Mouse (Mus musculus) brown adipose tissue, adult 24 weeks (tissue): ENCODE measurements around the gene Kctd6. TPM values are rescaled to one million over a fixed set of nuclear protein-coding genes. Genes with fewer than 3 reads are reported as not detected.
"Not testable (repeated sequence)": the region's sequence is repeated elsewhere in the genome, so short reads cannot be mapped to it uniquely, and the experiment has no call there.

Experiments used
- H3K27ac ChIP-seq: fragments of 200-500 bp; replicated peaks from 2 replicates; pipeline ENCODE4 v1.5.1; 2012; ENCODE audit warnings: low read depth, mild to moderate bottlenecking, low read length
- H3K4me1 ChIP-seq: fragments of 200-500 bp; 2 replicates; pipeline ENCODE4 v1.6.1; 2012; ENCODE audit warnings: low read length, mixed read lengths; ENCODE audit not compliant: control insufficient read depth, insufficient read depth, insufficient read length
- H3K4me3 ChIP-seq: fragments of 200-500 bp; 2 replicates; pipeline ENCODE4 v1.5.1; 2012; ENCODE audit warnings: low read depth, mild to moderate bottlenecking, low read length, moderate library complexity; ENCODE audit not compliant: insufficient read depth
- polyA plus RNA-seq: library from polyadenylated mRNA; stranded (reverse); fragments of >200 nt; gene quantifications from 2 replicates; pipeline ENCODE4 v1.2.4, GENCODE M21; 2012; ENCODE audit not compliant: missing spikeins, insufficient read depth, insufficient read length

Kctd6 gene
- polyA plus RNA-seq, 1 experiment: 20.1 TPM

DNA sequence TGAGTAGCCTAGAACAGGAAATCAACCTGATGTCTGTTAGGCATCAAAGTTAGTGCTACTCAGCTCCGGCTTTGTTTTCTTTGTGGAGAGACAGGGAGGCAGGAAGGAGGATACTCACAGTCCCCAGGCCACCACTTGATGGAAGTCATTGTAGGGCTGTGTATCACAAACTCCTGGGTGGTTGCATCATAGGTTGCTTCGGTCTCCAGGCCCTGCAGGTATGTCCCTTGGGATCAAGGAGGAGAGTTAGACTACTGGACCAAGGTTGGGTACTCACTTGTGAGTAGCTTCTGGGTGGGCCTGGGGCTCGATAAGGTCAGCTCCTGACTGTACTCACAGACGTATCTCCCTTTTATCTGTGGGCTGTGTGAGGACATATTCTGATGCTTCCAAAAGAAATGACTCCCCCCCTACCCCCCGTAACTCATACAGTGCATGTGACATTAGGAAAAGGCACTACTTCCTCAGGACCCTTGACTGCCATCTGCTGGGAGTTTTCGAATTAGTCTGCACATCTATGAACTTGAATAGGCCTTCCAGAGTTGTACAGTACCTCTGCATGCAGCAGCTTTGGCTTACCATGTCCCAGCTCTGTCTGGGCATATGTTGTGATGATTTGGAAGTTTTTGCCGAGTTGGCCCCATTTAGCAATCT, 41.3 kb downstream of the Kctd6 start:
- Histone ChIP-seq H3K27ac (no peak overlapping the region), H3K4me3 (no peak overlapping the region), H3K4me1 (peaks cover 2% of the 10 kb centered on the region; the same call in 1 of the 2 replicates)

DNA sequence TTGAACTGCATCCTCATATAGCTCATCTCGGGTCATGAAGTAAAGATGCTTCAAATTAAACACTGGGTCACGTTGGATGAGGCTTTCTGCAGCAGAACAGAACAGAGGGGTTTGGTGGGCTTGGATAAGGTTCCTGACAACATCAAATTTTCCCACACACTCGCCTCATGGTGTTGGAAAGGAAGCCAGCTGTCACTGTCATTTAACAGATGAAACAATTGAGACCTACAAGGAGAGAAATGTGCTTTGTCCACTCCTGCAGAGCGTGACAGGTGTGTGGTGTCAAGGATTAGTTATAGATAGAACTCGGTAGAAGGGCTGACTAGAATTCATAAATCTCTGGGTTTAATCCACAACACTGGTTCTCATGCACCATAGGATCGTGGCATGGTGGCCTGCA, 42.1 kb downstream of the Kctd6 start:
- Histone ChIP-seq H3K4me1 (peaks cover 2% of the 10 kb centered on the region; the same call in 1 of the 2 replicates), H3K27ac (no peak overlapping the region), H3K4me3 (no peak overlapping the region)

DNA sequence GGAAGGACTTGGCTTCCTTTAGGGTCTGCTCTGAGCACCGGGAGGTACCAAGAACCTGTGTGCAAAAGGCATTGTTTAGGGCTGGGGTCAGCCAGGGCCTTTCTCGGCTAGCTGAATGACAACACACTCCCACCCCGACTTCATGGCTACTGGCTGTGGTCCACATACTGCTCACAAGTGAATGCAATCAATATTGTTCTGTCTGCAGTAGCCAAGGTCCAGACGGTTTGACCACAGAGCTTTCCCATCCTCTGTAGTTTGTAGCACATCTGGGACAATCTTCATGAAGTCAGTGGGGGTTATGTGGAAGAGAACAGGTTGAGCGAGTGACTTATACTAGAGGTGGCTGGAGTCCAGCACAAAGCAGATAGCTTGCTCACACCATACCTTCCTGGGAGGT, 42.9 kb downstream of the Kctd6 start:
- no peak overlapping the region for H3K27ac ChIP-seq
- H3K4me3 ChIP-seq: no peak overlapping the region
- peaks cover 2% of the 10 kb centered on the region; the same call in 1 of the 2 replicates for H3K4me1 ChIP-seq

DNA sequence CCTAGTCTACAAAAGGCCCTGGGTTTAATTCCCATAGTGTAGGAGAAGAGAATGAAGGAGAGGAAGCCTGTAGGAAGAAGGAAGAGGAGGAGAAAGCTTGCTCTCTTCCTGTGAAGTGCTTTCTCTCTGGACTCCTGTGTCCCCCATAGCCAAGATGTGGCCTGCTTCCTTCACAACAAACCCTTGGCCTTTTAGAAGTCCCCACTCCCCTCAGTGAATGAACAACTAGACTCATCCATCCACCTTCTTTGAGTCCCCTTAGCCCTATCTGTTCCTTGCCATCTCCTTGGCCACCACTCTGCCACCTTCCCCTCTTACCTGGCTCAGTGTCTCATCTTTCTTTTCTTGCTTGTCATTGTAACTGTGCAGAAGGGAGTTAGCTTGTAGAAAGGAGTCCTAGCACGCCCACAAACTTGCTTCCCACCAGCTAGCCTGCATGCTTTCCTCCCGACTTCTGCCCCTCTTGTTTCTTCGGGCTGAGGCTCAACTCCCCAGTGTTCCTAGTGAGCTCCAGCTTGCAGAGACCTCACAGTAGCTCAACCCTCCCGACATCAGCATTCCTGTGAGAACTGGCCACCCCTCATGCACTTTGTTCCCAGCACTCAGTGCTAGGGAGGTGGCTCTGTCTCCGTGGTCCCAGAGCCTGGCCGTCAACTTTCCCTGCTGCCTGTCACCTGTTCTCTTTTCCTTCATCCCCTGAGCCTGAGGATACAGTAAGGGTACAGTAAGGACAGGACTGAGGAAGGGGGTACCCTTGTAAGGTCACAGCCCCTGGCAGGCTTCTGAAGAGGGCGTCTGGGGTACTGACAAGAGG, 43.8 kb downstream of the Kctd6 start:
- no peak overlapping the region for H3K27ac ChIP-seq
- peaks cover 2% of the 10 kb centered on the region; the same call in 1 of the 2 replicates for H3K4me1 ChIP-seq
- no peak overlapping the region for H3K4me3 ChIP-seq

DNA sequence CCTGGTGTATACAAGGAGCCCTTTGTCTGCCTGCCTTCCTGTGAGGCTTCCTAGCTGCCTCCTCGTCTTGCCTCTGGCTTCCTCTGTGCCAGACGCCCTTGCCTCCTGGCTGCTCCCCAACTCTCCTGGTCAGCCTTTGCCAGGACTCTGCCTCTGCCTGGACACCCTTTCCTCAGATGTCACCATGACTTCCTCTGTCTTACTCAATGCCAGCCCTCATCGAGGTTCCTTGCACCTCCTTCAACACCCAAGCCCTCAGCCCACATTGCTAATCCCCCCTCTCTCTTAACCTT, 44.3 kb downstream of the Kctd6 start:
- Histone ChIP-seq H3K4me1 (peaks cover 2% of the 10 kb centered on the region; the same call in 1 of the 2 replicates), H3K4me3 (no peak overlapping the region), H3K27ac (no peak overlapping the region)

DNA sequence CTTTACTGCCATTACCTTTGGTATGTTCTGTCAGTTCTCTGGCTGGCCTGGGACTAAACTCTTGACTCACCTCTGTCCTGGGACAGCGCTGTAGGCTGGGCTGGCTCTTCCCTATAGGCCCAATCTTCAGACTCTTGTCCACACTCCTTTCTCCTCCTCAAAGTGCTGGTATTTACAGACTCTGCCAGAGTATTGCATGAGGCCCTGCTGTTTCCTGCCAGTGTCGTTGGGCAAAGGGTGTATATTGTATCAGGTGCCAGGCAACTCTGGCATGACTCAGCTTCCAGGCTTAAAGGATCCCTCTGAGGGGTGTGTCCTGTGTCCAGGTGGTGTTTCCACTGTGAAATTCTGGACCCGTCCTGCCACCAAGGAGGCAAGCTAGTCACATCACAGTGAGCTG, 44.8 kb downstream of the Kctd6 start:
- H3K27ac ChIP-seq: no peak overlapping the region
- H3K4me1 ChIP-seq: peaks cover 2% of the 10 kb centered on the region; the same call in 1 of the 2 replicates
- no peak overlapping the region for H3K4me3 ChIP-seq

DNA sequence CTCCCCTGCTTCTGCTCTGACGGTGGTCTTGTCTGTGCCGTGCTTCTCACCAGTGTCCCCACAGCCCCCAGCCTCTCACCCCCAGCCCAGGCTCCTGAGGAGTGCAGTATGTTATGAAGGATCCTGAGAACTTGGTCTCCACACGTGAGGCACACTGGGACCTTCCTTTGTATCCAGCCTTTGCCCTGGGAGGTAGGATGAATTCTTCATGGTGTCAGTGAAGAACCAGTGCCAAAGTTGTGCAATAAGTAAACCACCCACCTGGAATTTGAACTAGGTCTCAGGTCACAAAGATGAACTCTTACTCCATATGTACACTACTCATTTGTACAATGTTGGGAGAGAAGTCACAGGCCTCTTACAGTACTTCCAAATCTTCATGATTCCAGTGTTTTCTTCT, 45.2 kb downstream of the Kctd6 start, which contains the start of gene Acox2:
TSS of gene Acox2 (minus strand) at position 188 of the 400 bp plus-strand sequence.
- H3K27ac ChIP-seq: no peak within 1 kb of the TSS
- H3K4me1 ChIP-seq: peaks cover 2% of the 10 kb centered on the region; the same call in 1 of the 2 replicates
- H3K4me3 ChIP-seq: no peak within 1 kb of the TSS

DNA sequence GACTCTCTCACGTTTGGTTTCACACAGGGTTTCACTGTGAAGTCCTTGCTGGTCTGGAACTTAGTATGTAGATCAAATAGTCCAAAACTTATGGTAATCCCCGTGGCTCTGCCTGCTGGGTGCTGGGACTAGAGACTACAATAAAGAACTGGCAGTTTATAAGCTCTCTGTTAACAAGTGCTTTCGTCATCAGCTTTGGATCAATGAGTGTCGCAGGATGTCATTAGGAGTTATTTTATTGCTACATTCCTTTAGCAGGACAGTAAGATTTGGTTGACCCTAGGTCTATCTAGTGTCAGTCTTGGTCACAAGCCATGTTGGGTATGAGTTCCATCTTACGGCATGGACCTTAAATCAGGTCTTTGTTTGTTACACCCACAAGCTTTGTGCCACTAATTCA, 46.3 kb downstream of the Kctd6 start:
- H3K27ac ChIP-seq: no peak overlapping the region
- no peak overlapping the region for H3K4me3 ChIP-seq
- peaks cover 2% of the 10 kb centered on the region; the same call in 1 of the 2 replicates for H3K4me1 ChIP-seq

DNA sequence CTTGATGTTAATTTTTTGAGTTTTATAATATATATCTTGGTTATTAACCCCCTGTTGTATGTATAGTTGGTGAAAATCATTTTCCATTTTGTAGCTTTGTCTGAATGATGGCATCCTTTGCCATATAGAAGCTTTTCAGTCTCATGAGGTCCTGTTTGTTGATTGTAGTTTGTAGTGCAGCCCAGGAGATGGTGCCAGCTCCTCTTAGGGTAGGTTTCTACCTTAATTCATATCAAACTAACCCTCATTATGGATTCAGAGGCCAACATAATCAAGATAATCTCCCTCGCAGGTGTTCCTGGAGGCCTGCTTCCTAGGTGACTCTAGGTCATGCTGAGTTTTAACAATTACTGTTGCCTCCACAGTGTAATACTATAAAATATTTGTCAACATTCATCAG, 48.3 kb downstream of the Kctd6 start:
- Histone ChIP-seq H3K4me1 (peaks cover 2% of the 10 kb centered on the region; the same call in 1 of the 2 replicates), H3K4me3 (no peak overlapping the region), H3K27ac (no peak overlapping the region)

DNA sequence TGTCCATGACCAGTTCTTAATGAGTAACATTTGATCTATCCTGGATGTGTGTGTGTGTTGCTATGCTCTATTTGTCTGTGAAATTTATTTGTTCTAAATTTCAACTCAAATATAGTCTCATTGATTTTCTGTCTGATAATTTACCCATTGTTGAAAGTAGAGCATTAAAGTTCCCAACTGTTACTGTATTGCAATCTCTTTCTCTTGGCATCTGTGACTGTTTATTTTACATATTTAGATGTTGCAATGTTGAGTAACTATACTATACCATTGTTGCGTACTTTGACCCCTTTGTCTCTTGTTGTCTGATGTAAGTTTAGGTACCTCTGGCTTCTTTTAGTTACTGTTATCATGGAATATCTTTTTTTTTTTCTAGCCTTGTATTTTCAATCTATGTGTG, 50.4 kb downstream of the Kctd6 start:
- no peak overlapping the region for H3K4me3 ChIP-seq
- H3K4me1 ChIP-seq: no peaks in the 10 kb centered on the region
- no peak overlapping the region for H3K27ac ChIP-seq

DNA sequence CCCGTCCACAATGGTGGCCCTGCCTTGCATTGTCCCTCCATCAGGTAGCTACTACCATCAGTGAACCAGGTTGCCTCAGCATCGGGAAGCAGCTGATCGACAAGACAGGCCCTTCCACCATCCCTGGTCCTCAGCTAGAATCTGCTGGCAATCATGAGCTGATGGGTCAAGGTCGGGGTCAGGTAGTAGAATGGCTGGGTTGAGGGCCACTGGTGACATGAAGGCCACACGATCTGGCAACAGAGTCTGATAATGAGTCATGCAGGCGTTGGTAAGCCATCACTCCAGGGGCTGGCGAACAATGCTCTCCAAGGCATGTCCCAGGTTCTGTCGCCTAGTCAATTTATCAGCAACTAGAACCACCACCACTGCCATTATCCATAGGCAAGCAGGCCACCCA, 57.3 kb downstream of the Kctd6 start:
- not testable (repeated sequence) for H3K27ac ChIP-seq, H3K4me1 ChIP-seq, H3K4me3 ChIP-seq

Other genes starting within 250 kb of the Kctd6 start
- gene Dnase1l3, start 219.6 kb upstream of the Kctd6 start, polyA plus RNA-seq: not detected in 2 replicates
- 40.4 and 42.1 TPM in 2 replicates for gene Abhd6, start 211.2 kb upstream of the Kctd6 start, polyA plus RNA-seq
- gene Rpp14, start 133.8 kb upstream of the Kctd6 start, polyA plus RNA-seq: 38.1 and 48.7 TPM in 2 replicates
- 14.4 and 20.0 TPM in 2 replicates for gene Pxk, start 115.9 kb upstream of the Kctd6 start, polyA plus RNA-seq
- gene Pdhb, start 41.1 kb upstream of the Kctd6 start, polyA plus RNA-seq: 1,654 and 2,434 TPM in 2 replicates
- 4.3 and 4.6 TPM in 2 replicates for gene Acox2, start 45.2 kb downstream of the Kctd6 start, polyA plus RNA-seq
- gene Fam107a, start 103.9 kb downstream of the Kctd6 start, polyA plus RNA-seq: 1.2 and 2.4 TPM in 2 replicates
- gene Oit1, start 164.6 kb downstream of the Kctd6 start, polyA plus RNA-seq: not detected in 2 replicates